Mouse (Mus musculus) gastrocnemius, adult 2 months (tissue): ENCODE results near the gene Icam5. TPM values are rescaled to one million over a fixed set of nuclear protein-coding genes. Genes with fewer than 3 reads are reported as not detected.
A peak's percentile ranks its signal among the peaks of the same experiment; 100 is the strongest.

ENCODE experiments used
- DNase-seq: peaks from one replicate; pipeline ENCODE4 v3.0.0; 2022
- H3K27ac ChIP-seq: fragments of 200-600 bp; 2 replicates; pipeline ENCODE4 v1.8.1; 2022; ENCODE audit warnings: mild to moderate bottlenecking
- H3K4me3 ChIP-seq: fragments of 200-600 bp; 2 replicates; pipeline ENCODE4 v1.8.1; 2022; ENCODE audit warnings: mild to moderate bottlenecking, moderate library complexity
- CTCF ChIP-seq: fragments of 200-600 bp; IDR thresholded peaks from 2 replicates; pipeline ENCODE4 v1.8.1; 2022; ENCODE audit warnings: antibody characterized with exemption, mild to moderate bottlenecking, moderate library complexity
- intact Hi-C: fragments of 180-260 bp; cut with DNase I; formaldehyde crosslinking; loops from one replicate; pipeline ENCODE4 v1.15.1; 2025
- total RNA-seq, 2 experiments: library from RNA; stranded (reverse); gene quantifications; 2 replicates each; pipeline ENCODE4 v1.2.3; 2021

The Icam5 gene
- total RNA-seq, 2 experiments from 2014 or later: not detected

GRCm38 (mm10) chr9:21016331-21017176 is 15.3 kb upstream of the Icam5 start:
- peak overlapping the region; percentile 73 for H3K27ac ChIP-seq
- intact Hi-C loops: no loop called here
- no peak for TF ChIP-seq CTCF
- H3K4me3 ChIP-seq: peak overlapping the region; percentile 74
- no peak for DNase-seq

GRCm38 (mm10) chr9:21017177-21017575 is 14.7 kb upstream of the Icam5 start:
- intact Hi-C loops: no loop called here
- Histone ChIP-seq H3K27ac (no peak overlapping the region), H3K4me3 (peak overlapping the region; percentile 74)
- TF ChIP-seq CTCF: no peak
- no peak for DNase-seq

GRCm38 (mm10) chr9:21018600-21018999 is 13.3 kb upstream of the Icam5 start:
- TF ChIP-seq CTCF: no peak
- intact Hi-C loops: no loop called here
- DNase-seq: no peak
- no peak overlapping the region for H3K4me3 ChIP-seq
- no peak overlapping the region for H3K27ac ChIP-seq

- no peak for TF ChIP-seq CTCF
- Histone ChIP-seq H3K27ac (no peak overlapping the region), H3K4me3 (no peak overlapping the region)
- no peak for DNase-seq
- intact Hi-C loops: no loop called here
These were observed 10.5 kb upstream of the Icam5 start for GRCm38 (mm10) chr9:21021363-21021762.

- DNase-seq: no peak
- H3K4me3 ChIP-seq: no peak overlapping the region
- H3K27ac ChIP-seq: no peak overlapping the region
- TF ChIP-seq CTCF: no peak
- intact Hi-C loops: no loop called here
These were observed 9.6 kb upstream of the Icam5 start for GRCm38 (mm10) chr9:21022288-21022687.

GRCm38 (mm10) chr9:21022726-21023125 is 9.1 kb upstream of the Icam5 start:
- no peak overlapping the region for H3K27ac ChIP-seq
- TF ChIP-seq CTCF: no peak
- H3K4me3 ChIP-seq: no peak overlapping the region
- intact Hi-C loops: no loop called here
- no peak for DNase-seq

GRCm38 (mm10) chr9:21025258-21025810 is 6.5 kb upstream of the Icam5 start:
- DNase-seq: no peak
- no peak for TF ChIP-seq CTCF
- intact Hi-C loops: no loop called here
- Histone ChIP-seq H3K27ac (no peak overlapping the region), H3K4me3 (no peak overlapping the region)

GRCm38 (mm10) chr9:21026849-21027248 is 5.0 kb upstream of the Icam5 start:
- no peak for DNase-seq
- intact Hi-C loops: no loop called here
- no peak for TF ChIP-seq CTCF
- no peak overlapping the region for H3K4me3 ChIP-seq
- no peak overlapping the region for H3K27ac ChIP-seq

GRCm38 (mm10) chr9:21027774-21028290 is 4.0 kb upstream of the Icam5 start:
- no peak overlapping the region for H3K27ac ChIP-seq
- no peak for TF ChIP-seq CTCF
- intact Hi-C loops: loop anchor here (2.0 kb wide), 1 partner anchor 25 kb away; the partner anchor contains the start of gene Mrpl4

GRCm38 (mm10) chr9:21028560-21029110 is 3.2 kb upstream of the Icam5 start:
- no peak for TF ChIP-seq CTCF
- no peak for DNase-seq
- intact Hi-C loops: loop anchor here (2.0 kb wide), 1 partner anchor 26 kb away; the partner anchor contains the start of gene Mrpl4
- no peak overlapping the region for H3K27ac ChIP-seq
- no peak overlapping the region for H3K4me3 ChIP-seq

More at GRCm38 (mm10) chr9:21027774-21028290, 4.0 kb upstream of the Icam5 start:
- H3K4me3 ChIP-seq: no peak overlapping the region
- no peak for DNase-seq

GRCm38 (mm10) chr9:21029291-21030054 is 2.4 kb upstream of the Icam5 start, which contains the start of gene Icam4:
Icam4 (plus strand) TSS chr9:21029373.
- peak; percentile 89 for DNase-seq
- peak within 1 kb of the TSS; percentile 84 for H3K27ac ChIP-seq
- intact Hi-C loops: loop anchor here (2.0 to 5.0 kb wide), 3 partner anchors 27 to 129 kb away; partner anchors contain the start of genes Mrpl4 and Tyk2
- TF ChIP-seq CTCF: peak; percentile 94; the same call in 1 of the 2 replicates
- peak within 1 kb of the TSS; percentile 83 for H3K4me3 ChIP-seq

- DNase-seq: peak; percentile 30
- peak overlapping the region; percentile 84 for H3K27ac ChIP-seq
- TF ChIP-seq CTCF: no peak
- intact Hi-C loops: loop anchor here (2.0 to 5.0 kb wide), 2 partner anchors 102 to 129 kb away; partner anchors contain the start of gene Tyk2
- H3K4me3 ChIP-seq: peak overlapping the region; percentile 83
These were observed 1.7 kb upstream of the Icam5 start for GRCm38 (mm10) chr9:21030055-21030600.
